Mouse (Mus musculus) adrenal gland, postnatal 14 days (tissue): Measurements from ENCODE around the gene Slc22a5. TPM values are rescaled to one million over a fixed set of nuclear protein-coding genes. Genes with fewer than 3 reads are reported as not detected.
"Not testable (repeated sequence)": the region's sequence is repeated elsewhere in the genome, so short reads cannot be mapped to it uniquely, and the experiment has no call there.

ENCODE experiments used
- DNase-seq: peaks from one replicate; pipeline ENCODE4 v3.0.0; 2021; ENCODE audit warnings: mixed read lengths
- long read RNA-seq, 2 experiments: library from polyadenylated mRNA; stranded (forward); transcript quantifications; one replicate each; pipeline ENCODE4 v2.0.0; 2021
- total RNA-seq: library from RNA; stranded (reverse); gene quantifications from 2 replicates; pipeline ENCODE4 v1.2.3, GENCODE M21; 2021

The Slc22a5 gene
- 42.5 and 48.6 TPM in 2 replicates for total RNA-seq
- long read RNA-seq, experiment 1, transcript Slc22a5-201 (10 exons, 3,062 nt), result major isoform, 66 of 79 reads
- long read RNA-seq, experiment 1, partial matches to known transcripts, result 2 of 79 reads
- long read RNA-seq, experiment 1, other reads (novel, unspliced or antisense), result 11 of 79 reads
- long read RNA-seq, experiment 2, transcript Slc22a5-201 (10 exons, 3,062 nt), result major isoform, 46 of 66 reads
- long read RNA-seq, experiment 2, partial matches to known transcripts, result 8 of 66 reads
- long read RNA-seq, experiment 2, other reads (novel, unspliced or antisense), result 12 of 66 reads

DNA sequence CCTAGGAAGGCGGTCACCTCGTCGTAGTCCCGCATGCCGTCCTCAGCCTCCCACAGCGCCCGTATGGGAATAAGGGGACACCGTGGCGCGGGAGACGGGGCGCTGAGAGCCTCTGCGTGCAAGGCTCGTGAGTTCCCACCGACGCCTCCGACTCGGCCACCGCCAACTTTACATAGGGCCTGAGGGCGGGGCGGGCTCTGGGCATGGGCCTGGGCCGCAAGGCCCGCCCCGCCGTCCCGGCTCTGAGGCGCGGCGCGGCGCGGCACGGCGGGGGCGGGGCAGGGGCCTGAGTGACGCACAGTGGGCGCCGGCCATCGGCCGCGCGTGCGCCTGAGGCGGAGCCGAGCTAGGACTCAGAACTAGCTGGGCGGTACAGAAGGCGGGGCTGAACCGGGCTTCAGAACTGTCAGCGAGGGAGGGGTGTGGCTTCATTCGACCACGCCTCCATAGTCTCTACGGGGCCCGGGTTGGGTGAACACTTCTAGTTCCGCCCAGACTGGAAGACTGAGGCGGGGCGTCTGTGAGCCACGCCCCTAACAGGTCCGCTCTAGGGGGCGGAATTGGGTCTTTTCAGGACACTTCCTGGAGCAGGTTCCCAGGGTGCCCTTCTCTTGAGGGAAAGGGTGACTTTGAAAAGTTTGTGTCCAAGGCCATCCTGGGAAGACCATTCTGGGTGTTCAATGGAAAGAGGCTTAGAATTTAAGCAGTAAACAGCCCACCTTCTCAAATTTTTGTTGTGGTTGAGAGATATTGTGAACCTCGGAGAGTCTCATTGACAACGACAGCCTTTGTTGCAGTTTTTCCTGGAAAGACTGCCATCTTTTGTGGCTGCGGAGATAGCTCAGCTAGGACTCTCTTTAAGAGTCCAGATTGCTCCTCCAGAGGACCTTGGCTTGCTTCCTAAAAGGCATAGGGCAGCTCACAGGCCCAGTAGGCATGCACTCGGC, at the start of gene Slc22a5:
Gene Slc22a5 (minus strand): TSS at position 156 of the 947 bp plus-strand sequence.
- DNase-seq, result peak; percentile 100

DNA sequence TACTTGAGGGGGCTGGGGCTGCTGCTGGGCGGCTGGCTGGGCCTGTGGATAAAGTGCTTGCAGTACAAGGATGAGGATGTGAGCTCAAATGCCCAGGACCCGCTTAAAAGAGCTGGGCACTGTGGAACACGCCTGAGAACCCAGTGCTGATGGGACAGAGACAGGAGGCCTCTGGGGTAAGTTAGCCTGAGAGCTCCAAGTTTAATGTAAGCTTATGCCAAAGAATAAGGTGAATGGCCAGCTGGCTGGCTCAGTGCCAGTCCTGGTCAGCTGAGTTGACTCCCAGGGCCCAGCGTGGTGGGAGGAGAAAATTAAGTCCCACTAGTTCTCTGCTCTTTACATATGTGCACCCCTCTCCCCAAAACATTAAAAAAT, 40.5 kb upstream of the Slc22a5 start:
- DNase-seq, result not testable (repeated sequence)

DNA sequence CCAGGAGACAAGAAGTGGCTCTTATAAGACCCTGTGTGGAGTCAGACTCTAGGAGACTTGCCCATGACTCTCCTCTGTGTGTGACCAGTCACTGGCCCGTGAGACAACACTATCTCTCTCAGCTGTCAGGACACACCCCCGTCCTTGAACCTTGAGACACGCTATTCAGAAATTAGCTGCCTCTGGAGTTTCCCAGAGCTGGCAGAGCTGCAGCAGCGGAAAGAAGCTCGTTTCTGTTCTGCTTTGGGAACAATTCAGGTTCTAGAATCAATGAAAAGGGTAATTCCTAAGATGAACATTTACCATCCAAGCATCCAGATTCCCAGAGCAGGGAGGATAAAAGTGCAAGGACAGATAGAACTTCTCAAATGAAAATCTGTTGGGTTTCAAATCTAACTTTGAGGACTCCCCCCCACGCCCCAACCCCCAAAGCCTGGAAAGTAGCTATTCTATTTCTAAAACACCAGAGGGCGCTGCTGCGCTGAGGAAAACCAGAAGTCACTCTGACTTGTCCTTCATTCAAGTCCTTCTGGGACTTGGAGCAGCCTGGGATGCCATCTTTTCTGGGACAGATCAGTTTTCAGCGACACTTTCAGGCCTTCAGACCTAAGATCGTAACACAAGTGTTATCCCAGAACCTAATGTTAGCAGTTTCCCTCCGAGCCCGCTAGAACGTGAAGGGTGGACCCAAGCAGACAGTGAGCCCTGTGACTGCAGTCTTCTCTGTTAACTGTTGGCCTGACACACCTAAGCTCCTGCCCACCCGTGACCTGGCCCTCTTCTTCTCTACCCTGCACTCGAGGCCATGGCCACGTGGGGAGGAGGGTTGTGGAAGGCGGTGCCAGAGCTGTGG, 39.9 kb upstream of the Slc22a5 start:
- DNase-seq, result peak; percentile 81

DNA sequence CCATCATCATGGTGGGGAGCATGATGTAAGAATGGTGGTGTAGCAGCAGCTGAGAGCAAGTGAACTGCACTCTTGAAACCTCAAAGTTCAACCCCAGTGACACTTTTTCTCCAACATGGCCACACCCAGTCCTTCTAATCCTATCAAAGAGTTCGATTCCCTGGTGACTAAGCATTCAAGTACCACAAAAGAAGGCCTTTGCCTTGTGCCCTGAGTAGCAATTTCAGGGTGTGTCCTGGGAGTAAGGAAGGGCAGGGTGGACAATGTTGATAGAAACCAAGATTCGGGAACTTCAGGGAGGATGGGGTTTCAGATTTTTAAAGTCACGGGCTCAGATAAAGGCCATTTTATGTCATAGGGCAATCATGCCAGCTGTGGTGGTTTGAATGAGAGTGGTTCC, 38.3 kb upstream of the Slc22a5 start:
- DNase-seq, result no peak

- no peak for DNase-seq
These were observed 37.1 kb upstream of the Slc22a5 start for GRCm38 (mm10) chr11:53928585-53928984.

DNA sequence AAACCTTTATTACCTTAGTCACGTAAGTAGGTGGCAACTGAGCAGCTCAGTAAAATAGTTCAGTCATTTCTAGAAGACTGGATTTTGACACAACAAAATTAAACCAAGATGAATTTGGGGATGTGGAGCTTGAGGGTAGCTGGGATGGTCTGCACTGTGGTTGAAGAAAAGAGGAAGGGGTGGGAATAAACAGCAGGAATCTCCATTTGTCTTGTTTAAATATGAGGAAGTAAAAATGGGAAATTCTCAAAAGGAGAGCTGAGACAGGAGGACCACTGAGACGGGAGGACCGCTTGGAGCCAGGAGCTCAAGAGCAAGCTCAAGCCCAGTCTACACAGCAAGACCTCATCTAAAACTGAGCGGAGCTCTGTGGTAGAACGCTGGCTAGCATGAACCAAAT, 34.8 kb upstream of the Slc22a5 start:
- DNase-seq, result no peak

DNA sequence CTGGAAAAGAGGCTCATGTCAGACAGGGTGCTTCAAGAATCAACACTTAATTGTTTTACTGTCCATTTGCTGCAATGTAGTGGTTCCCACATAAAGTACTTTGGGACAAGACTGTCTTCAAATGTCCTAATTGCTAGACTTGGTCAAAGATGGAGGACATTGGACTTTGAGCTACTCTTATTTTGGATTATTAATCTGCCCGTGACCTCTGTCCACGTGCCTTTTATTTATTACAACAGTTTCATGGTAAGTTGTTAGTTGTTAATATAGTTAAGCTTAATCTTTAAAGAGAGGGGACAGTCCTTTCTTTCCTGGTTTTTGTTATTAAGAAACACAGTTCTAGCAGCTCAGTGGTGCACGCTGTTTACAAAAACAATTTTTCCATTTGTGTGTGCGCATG, 27.4 kb upstream of the Slc22a5 start:
- no peak for DNase-seq

GRCm38 (mm10) chr11:53911011-53911410, 19.6 kb upstream of the Slc22a5 start:
- no peak for DNase-seq

GRCm38 (mm10) chr11:53908686-53909085, 17.2 kb upstream of the Slc22a5 start:
- DNase-seq, result no peak

DNA sequence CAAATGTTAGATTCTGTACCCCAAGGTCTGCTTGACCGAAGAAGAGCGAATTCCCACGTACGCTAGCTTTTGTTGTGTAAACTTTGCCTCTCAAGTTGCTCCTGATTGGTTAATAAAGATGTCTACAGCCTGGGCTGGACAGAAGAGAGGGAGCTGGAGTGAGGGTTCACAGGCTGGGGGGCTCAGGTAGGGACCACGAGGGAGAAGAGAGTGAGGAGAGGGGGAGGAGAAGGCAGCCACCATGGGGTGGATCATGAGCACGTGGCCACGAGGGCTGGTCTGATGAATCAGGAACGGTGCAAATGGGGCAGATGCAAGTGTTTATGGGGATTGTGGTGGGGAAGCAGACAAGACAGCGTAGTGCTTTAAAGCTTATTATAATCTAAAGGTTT, 13.1 kb upstream of the Slc22a5 start:
- no peak for DNase-seq

GRCm38 (mm10) chr11:53903781-53904533, 12.5 kb upstream of the Slc22a5 start:
- DNase-seq, result peak; percentile 75

DNA sequence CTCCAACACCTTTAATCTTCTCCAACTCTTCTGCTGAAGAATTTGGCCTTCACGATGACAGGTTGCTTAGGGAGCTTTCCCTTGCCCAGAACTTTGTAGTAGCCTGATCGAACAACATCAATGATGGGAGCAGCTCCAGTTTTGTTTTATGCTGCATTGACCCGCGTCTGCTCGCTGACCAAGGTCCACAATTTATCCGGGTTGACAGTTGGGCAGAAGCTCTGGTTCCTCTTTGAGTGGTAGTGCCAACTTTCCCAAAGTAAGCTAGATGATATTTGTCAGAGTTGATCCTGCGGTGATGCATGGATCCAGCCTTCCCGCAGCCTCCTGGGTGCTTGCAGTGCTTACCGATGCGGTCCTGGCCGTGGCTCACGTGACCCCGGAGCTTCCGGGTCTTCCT, 11.3 kb upstream of the Slc22a5 start:
- no peak for DNase-seq

GRCm38 (mm10) chr11:53900991-53901390, 9.5 kb upstream of the Slc22a5 start:
- no peak for DNase-seq

GRCm38 (mm10) chr11:53899981-53900380, 8.5 kb upstream of the Slc22a5 start:
- DNase-seq, result no peak

GRCm38 (mm10) chr11:53899004-53899403, 7.5 kb upstream of the Slc22a5 start:
- no peak for DNase-seq

- DNase-seq, result no peak
These were observed 5.5 kb upstream of the Slc22a5 start for GRCm38 (mm10) chr11:53896935-53897334.

DNA sequence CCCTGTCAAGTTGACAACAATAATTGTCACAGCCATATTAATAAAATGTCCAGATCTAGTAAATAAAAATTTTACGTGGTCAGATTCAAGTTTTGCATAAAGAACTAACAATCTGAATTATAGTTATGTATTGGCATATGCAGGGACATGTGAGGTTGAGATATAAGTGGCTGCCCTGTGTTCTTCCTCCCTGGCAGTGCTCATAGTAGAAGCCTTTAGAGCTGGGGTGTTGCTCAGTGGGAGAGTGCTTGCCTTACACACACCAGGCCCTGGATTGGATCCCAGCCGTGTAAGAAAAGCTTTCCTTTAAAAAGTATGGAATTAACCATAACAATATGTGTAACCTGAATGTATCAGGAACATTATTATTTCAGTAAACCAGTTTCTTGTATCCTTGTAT, 2.0 kb upstream of the Slc22a5 start:
- DNase-seq, result no peak

DNA sequence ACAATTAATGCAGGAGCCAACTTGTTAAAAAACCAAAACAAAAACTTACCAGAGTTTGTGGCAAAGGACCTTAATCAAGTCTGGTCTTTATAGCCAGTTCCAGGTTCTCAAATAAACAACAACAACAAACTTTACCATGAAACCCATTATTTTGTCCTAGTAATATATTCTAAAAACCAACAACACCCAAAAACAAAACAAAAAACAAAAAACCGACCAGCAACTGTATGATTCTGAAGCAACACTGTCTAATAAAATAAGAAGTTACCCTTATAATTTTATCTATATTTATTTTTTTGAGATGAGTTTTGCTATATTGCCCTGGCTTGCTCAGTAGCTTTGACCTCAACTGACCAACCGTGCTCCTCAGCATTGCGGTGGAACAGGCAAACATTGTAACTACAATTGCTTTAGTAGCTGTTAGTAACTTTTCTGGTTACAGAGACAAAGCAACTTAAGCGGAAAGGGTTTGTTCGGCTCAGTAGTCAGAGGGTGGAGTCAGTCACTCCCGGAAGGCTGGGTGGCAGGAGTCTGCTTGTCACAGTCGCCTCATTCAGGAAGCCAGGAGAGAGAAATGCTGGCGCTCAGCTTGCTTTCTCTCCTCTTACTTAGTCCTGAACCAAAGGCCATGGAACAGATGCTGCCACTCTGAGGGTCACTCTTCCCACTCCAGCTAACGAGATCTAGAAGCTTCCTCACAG, 1.4 kb upstream of the Slc22a5 start:
- DNase-seq, result no peak

DNA sequence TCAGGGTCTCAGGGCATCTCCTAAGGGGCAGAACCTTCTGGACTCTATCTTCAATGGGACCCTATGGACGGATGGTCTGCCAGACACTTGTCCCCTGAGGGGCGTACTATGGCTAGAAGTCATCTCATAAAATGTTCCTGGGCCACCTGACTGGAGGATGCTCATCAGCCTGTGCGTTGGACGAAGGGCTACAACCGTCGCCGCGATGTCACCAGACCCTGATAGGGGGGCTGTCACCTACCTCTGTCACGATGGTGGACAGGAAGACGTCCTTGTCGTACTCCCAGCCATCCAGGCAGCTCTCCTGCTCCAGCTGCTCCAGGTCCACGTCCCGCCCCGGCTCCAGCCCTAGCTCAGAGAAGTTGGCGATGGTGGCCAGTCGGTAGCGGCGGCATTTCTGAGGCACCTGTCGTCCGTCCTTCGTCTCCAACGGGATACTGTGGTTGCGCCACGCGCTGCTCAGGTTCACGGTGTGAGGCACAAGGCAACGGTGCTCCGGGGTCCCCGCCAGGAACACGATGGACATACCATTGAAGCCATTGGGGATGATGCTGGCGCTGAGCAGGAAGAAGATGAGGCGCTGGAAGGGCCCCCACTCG, 455 bp downstream of the Slc22a5 start:
- no peak for DNase-seq

DNA sequence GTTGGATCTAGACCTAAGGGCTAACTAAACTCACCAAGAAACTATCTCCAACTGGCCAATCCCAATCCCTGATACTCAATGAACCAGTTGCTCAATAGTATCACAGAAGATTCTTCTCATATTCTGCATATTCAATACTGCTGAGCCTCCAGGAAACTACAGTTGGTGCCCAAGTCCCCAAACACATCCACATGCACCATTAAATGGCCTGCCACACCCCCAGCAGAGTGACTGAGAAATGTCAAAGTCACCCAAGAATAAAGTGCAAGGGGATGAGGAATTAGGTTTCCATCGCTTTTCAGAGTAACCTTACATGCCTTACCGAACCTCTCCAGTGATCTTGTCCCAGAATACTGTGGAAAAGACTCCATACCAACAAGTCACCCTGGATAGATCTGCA, 1.2 kb downstream of the Slc22a5 start:
- no peak for DNase-seq
